Mouse (Mus musculus): ENCODE measurements around the gene Kri1. TPM values are rescaled to one million over a fixed set of nuclear protein-coding genes. Genes with fewer than 3 reads are reported as not detected.
A peak's percentile ranks its signal among the peaks of the same experiment; 100 is the strongest.
"Not testable (repeated sequence)": the region's sequence is repeated elsewhere in the genome, so short reads cannot be mapped to it uniquely, and the experiment has no call there.

Gene Kri1
- polyA plus RNA-seq, 1 experiment from 2014 or later, result 12.9 TPM

DNA sequence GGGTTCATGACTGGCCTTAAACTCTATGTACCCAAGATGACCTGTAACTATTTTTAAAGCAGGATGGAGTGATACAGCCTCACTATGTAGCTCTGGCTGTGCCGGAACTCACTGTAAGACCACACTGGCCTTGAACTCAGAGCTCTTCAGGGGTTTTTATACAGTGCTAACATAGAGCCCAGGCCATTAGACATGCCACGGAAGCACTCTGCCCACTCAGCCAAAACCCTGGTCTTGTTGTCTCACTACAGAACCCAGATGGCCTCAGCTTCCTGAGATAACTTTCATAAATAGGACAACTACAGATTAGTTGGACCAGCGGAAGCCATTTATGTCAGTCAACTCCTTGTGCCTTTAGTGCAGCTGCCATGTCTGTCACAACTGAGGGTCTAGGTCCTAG, 13.4 kb downstream of the Kri1 start:
- H3K4me2 ChIP-seq (ENCODE audit: low read length), result no peak overlapping the region
- no peaks in the 10 kb centered on the region for H3K9me3 ChIP-seq (ENCODE audit: control insufficient read depth, low read length)
- no peaks in the 10 kb centered on the region for H3K27me3 ChIP-seq (ENCODE audit: control insufficient read depth, insufficient read depth, low read length)
- H3K9ac ChIP-seq (replicated peaks; ENCODE audit: low read length), result no peak overlapping the region
- peaks cover 97% of the 10 kb centered on the region for H3K36me3 ChIP-seq (ENCODE audit: control insufficient read depth, insufficient read depth, low read length)
- H3K4me3 ChIP-seq (replicated peaks; ENCODE audit: low read depth, low read length), result no peak overlapping the region
- 97% methylated on average over 3 of the region's 3 CpGs for WGBS
- H3K27ac ChIP-seq (replicated peaks; ENCODE audit: low read depth, low read length), result no peak overlapping the region
- no peaks in the 10 kb centered on the region for H3K4me1 ChIP-seq (ENCODE audit: control insufficient read depth, insufficient read depth, low read length)
- ATAC-seq (ENCODE audit: low FRiP score, low TSS enrichment) (no peak), DNase-seq (no peak)

DNA sequence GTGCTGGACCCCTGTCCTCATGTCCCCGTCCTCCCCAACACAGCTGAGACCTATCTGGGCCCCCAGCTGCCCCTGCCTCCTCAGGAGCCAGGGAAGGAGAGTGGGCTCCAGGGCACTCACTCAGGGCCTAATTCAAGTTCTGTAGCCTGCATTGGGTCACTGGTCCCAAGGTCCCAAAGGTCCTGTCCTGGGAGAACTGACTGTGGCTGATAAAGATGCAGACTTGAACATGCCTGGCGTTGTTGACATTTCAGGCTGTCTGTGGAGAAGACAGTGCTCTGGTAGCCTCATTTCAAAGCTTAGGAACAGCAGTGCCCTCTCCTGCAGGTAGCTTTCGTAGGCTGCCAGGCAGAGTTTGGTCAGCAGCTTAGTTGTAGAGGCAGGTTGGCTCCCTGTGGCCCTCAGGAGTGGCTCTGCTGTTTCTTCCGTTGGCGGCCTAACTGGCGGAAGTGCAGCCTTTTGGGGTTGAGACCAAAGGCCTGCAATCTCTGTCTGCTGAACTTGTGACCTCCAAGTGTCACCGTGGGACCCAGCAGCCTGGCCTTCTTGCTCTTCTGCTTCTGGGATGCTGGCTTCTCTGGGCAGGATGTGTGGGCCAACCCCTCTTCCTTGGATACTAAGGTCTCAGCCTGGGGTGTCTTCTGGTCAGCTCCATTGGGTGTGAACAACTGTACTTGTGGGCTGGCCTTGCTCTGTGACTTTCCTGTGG, 14.1 kb downstream of the Kri1 start:
- H3K9ac ChIP-seq (replicated peaks; ENCODE audit: low read length), result no peak overlapping the region
- H3K36me3 ChIP-seq (ENCODE audit: control insufficient read depth, insufficient read depth, low read length), result peaks cover 97% of the 10 kb centered on the region
- DNase-seq, result no peak
- no peak overlapping the region for H3K27ac ChIP-seq (replicated peaks; ENCODE audit: low read depth, low read length)
- H3K9me3 ChIP-seq (ENCODE audit: control insufficient read depth, low read length), result no peaks in the 10 kb centered on the region
- H3K4me1 ChIP-seq (ENCODE audit: control insufficient read depth, insufficient read depth, low read length), result no peaks in the 10 kb centered on the region
- H3K4me3 ChIP-seq (replicated peaks; ENCODE audit: low read depth, low read length), result no peak overlapping the region
- ATAC-seq (ENCODE audit: low FRiP score, low TSS enrichment), result no peak
- H3K4me2 ChIP-seq (ENCODE audit: low read length), result no peak overlapping the region
- no peaks in the 10 kb centered on the region for H3K27me3 ChIP-seq (ENCODE audit: control insufficient read depth, insufficient read depth, low read length)
- 87% methylated on average over 7 of the region's 7 CpGs for WGBS

DNA sequence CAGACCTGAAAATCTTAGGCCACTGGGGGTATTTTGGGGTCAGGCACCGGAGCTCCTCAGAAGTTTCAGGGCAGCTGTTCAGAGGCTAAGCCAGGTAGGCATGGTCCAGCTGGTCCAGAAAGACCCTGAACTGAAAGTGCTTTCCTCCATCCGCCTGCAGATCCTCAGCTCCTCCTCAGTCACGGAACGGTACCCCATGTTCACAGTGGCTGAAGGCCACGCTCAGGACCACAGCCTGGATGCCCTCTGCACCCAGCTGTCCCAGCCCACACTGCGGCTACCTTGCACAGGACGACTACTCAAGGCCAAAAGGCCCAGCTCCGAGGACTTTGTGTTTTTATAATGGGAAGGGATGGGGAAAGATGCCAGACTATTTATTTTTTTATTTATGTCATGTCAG, 14.7 kb downstream of the Kri1 start:
- Histone ChIP-seq H3K27me3 (ENCODE audit: control insufficient read depth, insufficient read depth, low read length) (no peaks in the 10 kb centered on the region), H3K27ac (replicated peaks; ENCODE audit: low read depth, low read length) (no peak overlapping the region), H3K4me3 (replicated peaks; ENCODE audit: low read depth, low read length) (no peak overlapping the region), H3K9ac (replicated peaks; ENCODE audit: low read length) (no peak overlapping the region), H3K9me3 (ENCODE audit: control insufficient read depth, low read length) (no peaks in the 10 kb centered on the region), H3K36me3 (ENCODE audit: control insufficient read depth, insufficient read depth, low read length) (peaks cover 98% of the 10 kb centered on the region), H3K4me1 (ENCODE audit: control insufficient read depth, insufficient read depth, low read length) (no peaks in the 10 kb centered on the region), H3K4me2 (ENCODE audit: low read length) (no peak overlapping the region)
- DNase-seq (no peak), ATAC-seq (ENCODE audit: low FRiP score, low TSS enrichment) (no peak)
- WGBS, result 87% methylated on average over 8 of the region's 8 CpGs

- no peak overlapping the region for H3K27ac ChIP-seq (replicated peaks; ENCODE audit: low read depth, low read length)
- no peaks in the 10 kb centered on the region for H3K27me3 ChIP-seq (ENCODE audit: control insufficient read depth, insufficient read depth, low read length)
- H3K4me1 ChIP-seq (ENCODE audit: control insufficient read depth, insufficient read depth, low read length), result no peaks in the 10 kb centered on the region
- no peak overlapping the region for H3K4me2 ChIP-seq (ENCODE audit: low read length)
- no peaks in the 10 kb centered on the region for H3K9me3 ChIP-seq (ENCODE audit: control insufficient read depth, low read length)
- peaks cover 96% of the 10 kb centered on the region for H3K36me3 ChIP-seq (ENCODE audit: control insufficient read depth, insufficient read depth, low read length)
- H3K4me3 ChIP-seq (replicated peaks; ENCODE audit: low read depth, low read length), result no peak overlapping the region
- 94% methylated on average over 9 of the region's 9 CpGs for WGBS
- no peak for DNase-seq
- H3K9ac ChIP-seq (replicated peaks; ENCODE audit: low read length), result no peak overlapping the region
- ATAC-seq (ENCODE audit: low FRiP score, low TSS enrichment), result no peak
Measured at GRCm38 (mm10) chr9:21272391-21272790, 15.4 kb downstream of the Kri1 start.

DNA sequence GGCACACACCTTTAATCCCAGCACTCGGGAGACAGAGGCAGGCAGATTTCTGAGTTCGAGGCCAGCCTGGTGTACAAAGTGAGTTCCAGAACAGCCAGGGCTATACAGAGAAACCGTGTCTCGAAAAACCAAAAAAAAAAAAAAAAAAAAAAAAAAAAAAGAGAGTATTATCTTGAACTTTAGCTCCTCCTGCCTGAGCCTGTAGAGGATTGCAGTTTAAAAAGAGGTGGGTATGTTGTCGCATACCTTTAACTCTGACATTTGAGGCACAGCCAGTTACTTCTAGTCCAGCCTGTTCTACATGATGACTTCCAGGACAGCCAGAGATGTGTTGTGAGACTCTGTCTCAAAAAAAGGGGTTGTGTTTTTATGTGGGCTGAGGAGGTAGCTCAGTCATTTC, 18.2 kb downstream of the Kri1 start:
- not testable (repeated sequence) for H3K27ac ChIP-seq (replicated peaks; ENCODE audit: low read depth, low read length); DNase-seq; H3K4me3 ChIP-seq (replicated peaks; ENCODE audit: low read depth, low read length); ATAC-seq (ENCODE audit: low FRiP score, low TSS enrichment); H3K4me2 ChIP-seq (ENCODE audit: low read length); H3K9me3 ChIP-seq (ENCODE audit: control insufficient read depth, low read length); H3K9ac ChIP-seq (replicated peaks; ENCODE audit: low read length); H3K27me3 ChIP-seq (ENCODE audit: control insufficient read depth, insufficient read depth, low read length)
- Histone ChIP-seq H3K4me1 (ENCODE audit: control insufficient read depth, insufficient read depth, low read length) (peaks cover 13% of the 10 kb centered on the region), H3K36me3 (ENCODE audit: control insufficient read depth, insufficient read depth, low read length) (peaks cover 73% of the 10 kb centered on the region)
- 89% methylated on average over 5 of the region's 5 CpGs for WGBS

- Histone ChIP-seq H3K9ac (replicated peaks; ENCODE audit: low read length) (no peak overlapping the region), H3K27me3 (ENCODE audit: control insufficient read depth, insufficient read depth, low read length) (no peaks in the 10 kb centered on the region), H3K9me3 (ENCODE audit: control insufficient read depth, low read length) (no peaks in the 10 kb centered on the region), H3K36me3 (ENCODE audit: control insufficient read depth, insufficient read depth, low read length) (peaks cover 61% of the 10 kb centered on the region), H3K4me3 (replicated peaks; ENCODE audit: low read depth, low read length) (no peak overlapping the region), H3K27ac (replicated peaks; ENCODE audit: low read depth, low read length) (no peak overlapping the region), H3K4me2 (ENCODE audit: low read length) (no peak overlapping the region), H3K4me1 (ENCODE audit: control insufficient read depth, insufficient read depth, low read length) (peaks cover 16% of the 10 kb centered on the region)
- DNase-seq (no peak), ATAC-seq (ENCODE audit: low FRiP score, low TSS enrichment) (no peak)
- 94% methylated on average over 16 of the region's 16 CpGs for WGBS
Measured at GRCm38 (mm10) chr9:21268305-21268704, 19.5 kb downstream of the Kri1 start.

GRCm38 (mm10) chr9:21266889-21267288, 20.9 kb downstream of the Kri1 start:
- WGBS, result 96% methylated on average over 5 of the region's 5 CpGs
- Histone ChIP-seq H3K4me2 (ENCODE audit: low read length) (peak overlapping the region; percentile 70), H3K9ac (replicated peaks; ENCODE audit: low read length) (0 out of 2 replicates have a peak overlapping the region, but pooled peaks have one; percentile 20), H3K9me3 (ENCODE audit: control insufficient read depth, low read length) (no peaks in the 10 kb centered on the region), H3K27ac (replicated peaks; ENCODE audit: low read depth, low read length) (no peak overlapping the region), H3K36me3 (ENCODE audit: control insufficient read depth, insufficient read depth, low read length) (peaks cover 46% of the 10 kb centered on the region), H3K27me3 (ENCODE audit: control insufficient read depth, insufficient read depth, low read length) (no peaks in the 10 kb centered on the region), H3K4me3 (replicated peaks; ENCODE audit: low read depth, low read length) (no peak overlapping the region), H3K4me1 (ENCODE audit: control insufficient read depth, insufficient read depth, low read length) (peaks cover 16% of the 10 kb centered on the region)
- ATAC-seq (ENCODE audit: low FRiP score, low TSS enrichment), result no peak
- no peak for DNase-seq

- no peak overlapping the region for H3K27ac ChIP-seq (replicated peaks; ENCODE audit: low read depth, low read length)
- H3K36me3 ChIP-seq (ENCODE audit: control insufficient read depth, insufficient read depth, low read length), result peaks cover 34% of the 10 kb centered on the region
- no peak for DNase-seq
- peaks cover 16% of the 10 kb centered on the region for H3K4me1 ChIP-seq (ENCODE audit: control insufficient read depth, insufficient read depth, low read length)
- no peaks in the 10 kb centered on the region for H3K27me3 ChIP-seq (ENCODE audit: control insufficient read depth, insufficient read depth, low read length)
- ATAC-seq (ENCODE audit: low FRiP score, low TSS enrichment), result peak; percentile 51
- H3K4me2 ChIP-seq (ENCODE audit: low read length), result peak overlapping the region; percentile 70
- peak overlapping the region; percentile 84 for H3K9ac ChIP-seq (replicated peaks; ENCODE audit: low read length)
- peak overlapping the region; percentile 90 for H3K4me3 ChIP-seq (replicated peaks; ENCODE audit: low read depth, low read length)
- no peaks in the 10 kb centered on the region for H3K9me3 ChIP-seq (ENCODE audit: control insufficient read depth, low read length)
- 6% methylated on average over 11 of the region's 11 CpGs for WGBS
Measured at GRCm38 (mm10) chr9:21265611-21266010, 22.2 kb downstream of the Kri1 start.

DNA sequence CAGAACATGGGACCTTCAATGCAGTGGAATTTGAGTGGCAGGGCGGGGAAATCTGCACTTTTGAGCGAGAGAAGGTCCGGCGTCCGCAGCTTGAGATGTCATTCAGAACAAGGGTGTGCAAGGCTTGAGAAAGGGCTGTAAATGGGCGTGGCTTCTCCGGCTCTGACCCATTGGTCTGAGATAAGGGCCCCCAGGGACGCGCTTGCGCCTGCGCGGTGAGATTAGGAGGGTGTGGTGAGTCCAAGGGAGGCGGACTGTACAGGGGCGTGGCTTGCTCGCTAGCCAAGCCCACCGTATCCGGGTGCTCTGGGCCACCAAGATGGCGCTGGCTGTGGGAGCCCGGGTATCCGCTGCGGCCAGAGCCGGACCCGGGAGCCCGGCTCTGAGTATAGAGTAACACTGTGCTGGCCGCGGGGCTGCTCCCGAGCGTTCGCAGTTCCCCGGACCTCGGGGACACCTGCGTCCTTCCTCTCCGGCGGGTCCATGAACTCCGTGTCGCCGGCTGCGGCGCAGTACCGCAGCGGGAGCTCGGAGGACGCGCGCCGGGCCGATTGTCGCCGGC, 22.7 kb downstream of the Kri1 start, which contains the start of gene Atg4d:
Gene Atg4d (plus strand): TSS at position 294 of the 562 bp plus-strand sequence.
- DNase-seq, result peak; percentile 99
- peak within 1 kb of the TSS; percentile 76 for H3K27ac ChIP-seq (replicated peaks; ENCODE audit: low read depth, low read length)
- under 1% methylated on average over 49 of the region's 49 CpGs for WGBS
- peak within 1 kb of the TSS; percentile 84 for H3K9ac ChIP-seq (replicated peaks; ENCODE audit: low read length)
- peaks cover 28% of the 10 kb centered on the region for H3K36me3 ChIP-seq (ENCODE audit: control insufficient read depth, insufficient read depth, low read length)
- H3K4me1 ChIP-seq (ENCODE audit: control insufficient read depth, insufficient read depth, low read length), result peaks cover 16% of the 10 kb centered on the region
- H3K27me3 ChIP-seq (ENCODE audit: control insufficient read depth, insufficient read depth, low read length), result no peaks in the 10 kb centered on the region
- peak within 1 kb of the TSS; percentile 90 for H3K4me3 ChIP-seq (replicated peaks; ENCODE audit: low read depth, low read length)
- H3K9me3 ChIP-seq (ENCODE audit: control insufficient read depth, low read length), result no peaks in the 10 kb centered on the region
- H3K4me2 ChIP-seq (ENCODE audit: low read length), result peak within 1 kb of the TSS; percentile 70
- ATAC-seq (ENCODE audit: low FRiP score, low TSS enrichment), result peak; percentile 98

All from midbrain, embryonic 14.5 days (tissue).